Mouse (Mus musculus) gastrocnemius, adult 8-10 months (tissue): ENCODE measurements around the gene Slc25a23. TPM values are rescaled to one million over a fixed set of nuclear protein-coding genes. Genes with fewer than 3 reads are reported as not detected.
A peak's percentile ranks its signal among the peaks of the same experiment; 100 is the strongest.
"Not testable (repeated sequence)": the region's sequence is repeated elsewhere in the genome, so short reads cannot be mapped to it uniquely, and the experiment has no call there.

Source experiments
- DNase-seq, 2 experiments: peaks; one replicate each; pipeline ENCODE4 v3.0.0; 2022; ENCODE audit warnings: low spot score in 2 of 2
- total RNA-seq, 4 experiments: library from RNA; stranded (reverse); gene quantifications; 2 replicates each; pipeline ENCODE4 v1.2.4; 2022

The Slc25a23 gene
- total RNA-seq, 4 experiments from 2014 or later = 28.2 to 32.7 (median 31.3) TPM

DNA sequence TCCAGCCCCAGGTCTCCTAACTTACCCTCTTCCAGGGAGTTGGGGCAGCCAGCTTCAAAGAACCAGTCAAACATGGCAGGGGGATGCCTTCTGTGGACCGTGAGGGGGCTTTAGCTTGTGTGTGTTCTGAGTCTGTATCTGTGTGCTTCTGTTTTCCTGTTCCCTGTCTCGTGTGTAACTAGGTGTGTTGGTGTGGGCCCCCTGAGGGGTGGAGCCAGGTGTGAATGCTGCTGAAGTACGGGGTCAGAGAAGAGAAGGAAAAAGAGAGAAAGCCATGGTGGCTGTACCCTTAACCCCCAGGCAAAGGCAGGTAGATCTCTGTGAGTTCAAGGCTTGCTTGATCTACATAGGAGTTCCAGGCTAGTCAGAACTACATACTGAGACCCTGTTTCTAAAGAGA is 17.3 kb upstream of the Slc25a23 start:
- no peak for DNase-seq

DNA sequence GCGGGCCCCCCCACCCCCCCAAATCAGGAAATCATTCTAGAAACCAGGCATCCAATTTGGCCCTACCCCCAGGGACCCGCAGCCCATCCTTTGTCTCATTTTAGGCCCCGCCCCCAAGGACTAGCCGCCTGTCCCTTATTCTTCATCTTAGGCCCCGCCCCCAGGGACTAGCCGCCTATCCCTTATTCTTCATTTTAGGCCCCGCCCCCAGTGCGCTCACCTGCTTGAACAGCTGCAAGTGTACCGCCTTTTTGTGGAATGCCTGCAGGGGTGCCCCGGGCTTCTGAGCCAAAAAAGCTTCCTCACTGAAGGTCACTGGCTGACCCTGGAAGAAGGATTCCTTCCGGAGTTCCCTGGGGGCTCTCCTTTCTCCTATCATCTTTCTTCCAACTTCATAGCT is 11.0 kb upstream of the Slc25a23 start:
- DNase-seq = no peak

DNA sequence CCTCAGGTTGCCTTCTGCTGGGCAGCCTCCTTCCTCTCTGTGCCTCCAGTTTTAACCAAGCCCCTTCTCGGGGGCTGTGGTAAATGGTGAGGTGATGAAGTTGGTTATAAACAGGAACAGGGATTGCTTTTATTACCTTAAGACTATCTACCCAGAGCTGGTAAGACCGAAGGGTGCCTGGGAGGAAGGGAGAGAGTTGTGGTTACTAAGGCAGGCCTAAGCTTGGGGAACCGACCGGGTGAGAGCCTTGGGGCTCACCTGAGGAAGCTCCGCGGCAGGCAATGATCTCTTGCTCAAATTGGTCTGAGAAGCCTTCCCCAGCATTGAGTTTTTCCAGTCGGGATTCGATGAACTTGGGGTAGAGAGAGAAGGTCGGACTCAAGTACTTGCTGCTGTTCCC is 10.6 kb upstream of the Slc25a23 start:
- no peak for DNase-seq

DNA sequence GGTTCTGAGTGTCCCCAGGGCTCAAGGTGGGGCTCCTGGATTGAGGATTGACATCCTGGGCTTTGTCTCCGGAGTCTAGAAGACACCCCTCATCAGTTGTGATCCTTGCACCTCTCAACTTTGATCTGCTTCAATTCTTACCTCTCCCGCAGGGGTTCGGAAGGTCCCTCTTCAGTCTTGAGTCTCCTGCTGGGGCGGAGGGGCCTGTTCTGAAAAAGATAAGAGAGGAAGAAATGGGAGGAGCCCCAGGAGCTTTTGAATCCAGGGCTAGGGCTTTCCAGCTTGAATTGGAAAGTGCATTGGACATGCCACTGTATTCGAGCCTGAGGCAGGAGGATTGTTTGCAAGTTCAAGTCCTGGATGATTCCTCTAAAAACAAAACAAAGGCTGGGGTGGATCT is 7.2 kb upstream of the Slc25a23 start:
- no peak for DNase-seq

DNA sequence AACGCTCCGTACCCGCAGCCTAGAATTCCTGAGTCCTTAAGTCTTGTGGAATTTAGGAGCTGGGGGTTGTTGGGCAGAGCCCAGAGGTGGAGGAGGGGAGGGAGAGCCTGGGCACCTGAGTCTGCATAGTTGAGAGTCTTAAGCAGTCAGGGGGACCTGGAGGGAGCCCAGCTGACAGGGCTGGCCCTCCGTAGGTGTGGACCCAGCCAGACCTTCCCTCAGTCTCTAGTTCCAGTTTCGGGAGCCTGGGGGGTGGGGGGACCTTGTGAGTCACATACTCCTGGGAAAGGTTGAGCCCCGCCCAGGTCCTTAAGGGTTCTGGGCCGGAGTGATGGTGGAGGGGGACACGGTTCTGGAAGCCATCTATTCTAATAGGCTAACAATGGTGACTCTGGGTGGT is 3.4 kb upstream of the Slc25a23 start:
- DNase-seq = no peak

DNA sequence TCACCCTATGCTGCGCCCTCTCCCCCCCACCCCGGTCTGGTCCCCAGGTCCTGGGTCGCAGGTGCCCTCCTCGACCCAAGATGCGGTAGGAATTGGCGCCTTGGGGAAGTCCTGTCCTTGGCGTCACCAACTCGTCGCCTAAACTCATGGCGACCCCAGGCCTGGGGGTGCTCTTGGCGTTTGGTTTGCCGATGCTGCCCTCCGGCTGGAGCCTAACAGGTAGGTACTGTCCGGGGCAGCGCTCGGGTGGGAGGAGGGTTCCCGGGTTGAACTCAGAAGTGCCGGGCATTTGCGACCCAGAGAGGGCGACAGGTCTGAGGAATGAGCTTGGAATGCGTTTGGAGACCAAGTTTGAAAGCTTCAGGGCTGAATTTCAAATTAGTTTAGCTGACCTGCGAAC is 2.9 kb upstream of the Slc25a23 start:
- no peak for DNase-seq

DNA sequence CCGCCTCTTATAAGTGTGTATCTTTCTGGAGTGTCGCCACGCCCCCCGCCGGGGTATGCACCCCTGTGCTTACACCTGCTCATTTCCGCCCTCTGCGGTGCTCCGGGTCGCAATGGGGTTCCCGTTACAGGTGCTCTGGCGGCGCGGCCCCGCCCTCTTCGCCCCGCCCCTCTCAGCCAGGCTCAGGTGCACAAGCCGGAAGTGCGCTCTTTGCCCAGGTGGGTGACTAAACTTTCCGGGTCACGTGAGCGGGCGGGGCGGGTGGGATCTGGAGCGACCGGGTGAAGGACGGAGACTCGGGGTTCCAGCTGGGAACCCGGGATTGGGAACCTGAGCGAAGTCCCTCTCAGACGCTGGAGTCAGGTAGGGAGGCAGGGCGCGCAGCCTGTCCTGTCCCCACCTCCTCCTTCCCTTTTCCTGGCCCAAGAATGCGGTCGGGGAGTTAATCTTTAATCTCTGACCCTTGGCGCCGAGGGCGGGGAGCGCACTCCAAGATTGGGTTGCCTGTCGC is 2.4 kb upstream of the Slc25a23 start:
- DNase-seq = no peak

DNA sequence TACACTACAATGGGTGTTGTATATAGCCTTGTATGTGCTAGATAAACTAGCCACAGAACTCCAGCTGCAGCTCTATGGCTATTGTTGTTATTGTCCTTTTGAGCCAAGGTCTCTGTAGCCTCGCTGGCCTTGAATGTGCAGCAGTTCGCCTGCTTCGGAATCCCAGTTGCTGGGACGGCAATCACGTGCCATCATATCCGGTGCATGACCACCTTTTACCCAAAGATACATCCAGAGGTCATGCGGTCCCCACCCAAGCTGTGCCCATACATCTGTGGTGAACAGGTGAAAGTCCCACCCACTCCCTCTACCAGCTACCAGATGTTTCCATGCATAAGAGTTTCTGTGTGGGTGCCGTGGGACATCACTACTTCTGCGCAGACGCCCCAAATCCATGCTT is 1.4 kb upstream of the Slc25a23 start:
- DNase-seq = no peak

DNA sequence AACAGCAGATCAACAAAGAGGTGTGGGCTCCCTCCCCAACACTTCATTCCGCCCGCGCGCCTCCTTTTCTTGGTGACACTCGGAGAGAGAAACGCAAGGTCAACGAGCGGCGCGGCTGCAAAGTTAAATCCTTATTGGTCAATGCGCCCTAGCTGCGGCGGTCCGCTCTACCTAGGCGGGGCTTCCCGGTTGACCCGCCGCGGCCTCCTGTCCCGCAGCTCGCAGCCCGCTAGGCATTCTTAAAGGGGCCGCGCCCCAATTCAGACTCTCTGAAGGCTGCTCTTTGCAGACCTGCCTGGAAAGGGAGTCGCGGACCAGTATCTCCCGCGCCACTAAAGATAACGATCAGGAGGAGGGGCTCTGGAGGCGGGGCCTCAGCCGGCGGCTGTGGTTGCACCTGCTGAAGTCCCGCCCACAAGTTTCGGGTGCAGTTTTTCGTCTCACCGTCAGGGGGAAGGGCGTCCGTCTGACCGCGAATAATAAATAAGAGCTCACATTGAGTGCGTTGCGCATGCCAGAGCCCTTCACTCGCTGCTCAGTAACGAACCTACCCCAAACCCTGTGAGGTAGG is 653 bp upstream of the Slc25a23 start:
- DNase-seq = peak; percentile 93

DNA sequence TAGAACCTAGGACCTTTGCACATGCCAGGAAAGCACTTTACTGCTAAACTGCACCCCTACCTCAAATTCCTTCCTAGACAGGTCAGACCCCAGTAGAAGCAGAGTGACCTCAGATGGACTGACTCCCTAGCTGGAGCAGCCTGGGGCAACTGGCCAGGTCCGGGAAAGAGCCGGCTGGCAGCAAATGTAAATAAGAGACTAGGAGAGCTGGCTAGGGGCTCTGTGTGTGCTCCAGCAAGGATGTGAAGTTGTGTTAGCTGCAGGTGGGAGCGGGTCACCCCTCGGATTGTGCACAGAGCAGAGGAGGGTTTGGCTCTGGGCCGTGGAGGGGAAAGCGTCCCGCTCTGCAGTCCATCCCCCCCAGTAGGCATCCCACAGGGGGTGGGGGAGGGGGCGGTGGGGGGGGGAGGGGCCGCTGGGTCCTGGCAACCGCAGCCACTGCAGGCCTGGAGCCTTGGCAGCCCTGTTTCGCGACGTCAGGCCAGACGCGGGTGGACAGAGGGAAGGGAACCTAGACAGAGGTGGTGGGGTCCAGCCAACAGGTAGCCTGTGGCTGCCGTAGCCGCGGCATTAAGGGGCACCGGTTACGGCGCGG is 675 bp downstream of the Slc25a23 start, which contains the start of gene Crb3:
Gene Crb3 (plus strand): TSS at position 215 of the 595 bp plus-strand sequence.
- DNase-seq = peak; percentile 9 to 19

DNA sequence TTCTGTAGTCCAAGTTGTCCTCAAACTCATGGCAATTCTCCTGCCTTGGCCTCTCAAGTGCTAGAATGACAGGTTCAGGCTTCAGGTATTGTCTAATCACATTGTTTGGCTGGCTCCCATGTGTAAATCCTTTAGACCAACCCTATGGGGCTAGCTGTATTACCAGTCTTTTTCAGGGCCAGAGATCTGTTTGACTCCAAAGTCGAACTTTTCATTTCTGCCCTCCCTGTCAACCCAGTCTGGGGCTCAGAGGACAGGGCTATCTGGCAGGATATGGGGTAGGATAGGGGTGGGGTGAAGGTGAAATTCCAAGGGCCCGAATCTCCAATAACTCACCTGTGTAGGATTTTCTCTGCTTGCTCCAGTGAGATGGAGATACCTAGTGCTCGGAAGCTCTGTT is 3.4 kb downstream of the Slc25a23 start:
- DNase-seq = no peak

DNA sequence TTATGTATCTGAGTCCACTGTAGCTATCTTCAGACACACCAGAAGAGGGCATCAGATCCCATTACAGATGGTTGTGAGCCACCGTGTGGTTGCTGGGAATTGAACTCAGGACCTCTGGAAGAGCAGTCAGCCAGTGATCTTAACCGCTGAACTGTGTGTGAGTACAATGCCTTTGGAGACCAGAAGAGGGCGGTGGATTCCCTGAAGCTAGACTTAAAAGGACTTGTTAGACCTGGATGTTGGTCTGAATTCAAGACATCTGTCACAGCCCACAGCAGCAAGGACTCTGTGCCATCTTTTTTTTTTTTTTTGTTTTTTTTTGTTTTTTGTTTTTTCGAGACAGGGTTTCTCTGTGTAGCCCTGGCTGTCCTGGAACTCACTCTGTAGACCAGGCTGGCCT is 8.0 kb downstream of the Slc25a23 start:
- DNase-seq = not testable (repeated sequence)

DNA sequence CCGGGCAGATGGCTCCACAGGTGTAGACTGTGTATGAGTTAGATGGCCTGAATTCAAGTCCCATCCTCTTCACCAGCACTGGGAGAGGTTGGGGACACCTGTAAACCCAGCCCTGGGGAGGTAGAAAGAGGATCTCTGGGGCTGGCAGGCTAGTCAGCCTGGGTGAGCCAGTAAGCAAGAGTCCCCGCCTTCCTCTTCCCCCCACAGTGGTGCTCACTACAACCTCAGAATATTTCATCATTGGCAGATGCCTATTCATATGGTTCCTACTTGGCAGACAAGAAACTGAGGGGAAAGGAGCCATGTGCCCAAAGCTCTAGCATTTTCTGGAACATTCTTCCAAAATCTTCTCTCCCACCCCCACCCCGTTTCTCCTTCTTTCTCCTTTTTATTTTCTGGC is 10.8 kb downstream of the Slc25a23 start:
- DNase-seq = no peak

DNA sequence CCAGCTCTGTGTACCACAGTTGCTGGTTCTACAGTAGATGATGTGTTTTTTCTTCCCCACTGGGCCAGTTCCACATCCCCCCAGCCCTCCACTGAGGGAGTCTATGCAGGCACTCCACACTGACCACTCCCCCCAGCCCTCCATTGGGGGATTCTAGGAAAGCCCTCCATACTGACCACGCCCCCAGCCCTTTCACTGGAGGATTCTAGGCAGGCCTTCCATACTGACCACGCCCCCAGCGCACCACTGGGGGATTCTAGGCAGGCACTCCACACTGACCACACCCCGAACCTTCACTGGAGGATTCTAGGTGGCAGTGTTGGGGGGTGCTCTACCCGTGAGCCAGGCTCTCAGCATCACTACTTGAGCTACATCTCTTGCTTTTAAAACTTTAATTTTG is 12.3 kb downstream of the Slc25a23 start:
- no peak for DNase-seq

DNA sequence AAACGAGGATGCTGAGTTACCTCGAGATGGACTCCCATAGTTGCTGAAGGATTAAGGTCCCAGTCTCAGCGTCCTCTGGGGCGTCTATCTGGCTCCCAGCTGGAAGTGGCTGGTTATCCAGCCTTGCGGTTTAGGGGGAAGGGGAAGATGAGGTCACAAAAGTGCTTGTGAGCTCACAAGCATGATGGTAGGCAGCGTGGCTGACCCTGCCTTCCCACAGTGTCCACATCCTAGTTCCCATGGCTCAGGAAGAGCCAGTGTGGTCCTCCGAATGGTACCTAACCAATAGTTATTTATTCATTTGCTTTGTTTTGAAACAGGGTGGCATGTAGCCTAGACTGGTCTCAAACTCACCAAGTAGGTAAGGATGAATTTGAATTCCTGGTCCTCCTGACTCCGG is 18.1 kb downstream of the Slc25a23 start, which contains the start of gene Slc25a41:
Gene Slc25a41 (minus strand): TSS at position 101 of the 400 bp plus-strand sequence.
- no peak for DNase-seq

DNA sequence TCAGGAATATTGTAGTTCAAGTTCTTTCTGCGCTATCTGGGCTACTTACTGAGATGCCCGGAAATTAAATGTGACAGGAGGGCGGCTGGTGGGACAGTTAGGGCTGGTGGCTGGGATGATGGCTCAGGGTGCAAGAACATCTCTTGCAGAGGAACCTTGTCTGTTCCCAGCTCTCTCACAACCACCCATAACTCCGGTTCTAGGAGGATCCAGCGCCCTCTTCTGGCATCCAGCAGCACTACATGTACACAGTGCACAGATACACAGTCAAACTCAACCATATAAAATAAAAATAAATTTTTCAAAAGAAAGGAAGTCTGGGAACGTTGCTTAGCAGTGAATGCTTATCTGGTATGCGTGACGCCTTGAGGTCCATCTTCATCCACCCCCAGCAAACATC is 20.7 kb downstream of the Slc25a23 start:
- no peak for DNase-seq

DNA sequence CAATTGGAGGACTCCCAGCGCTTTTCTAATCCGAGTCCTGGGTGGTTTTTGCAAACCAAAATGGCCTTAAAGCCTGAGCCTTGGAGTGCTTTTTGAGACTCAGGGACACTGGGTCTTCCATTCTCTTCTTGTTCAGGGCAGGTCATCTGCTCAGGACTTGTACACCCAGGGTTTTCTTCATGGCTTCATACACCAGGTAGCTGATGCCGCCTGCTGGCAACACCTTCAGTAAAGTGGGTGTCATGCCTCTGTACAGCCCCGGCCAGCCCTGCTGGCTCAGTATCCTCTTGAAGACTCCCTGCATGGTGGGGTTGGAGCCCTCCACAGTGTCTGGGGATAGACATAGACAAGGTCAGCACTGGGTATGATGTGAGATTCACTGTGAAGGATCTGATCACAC is 26.8 kb downstream of the Slc25a23 start:
- DNase-seq = no peak

DNA sequence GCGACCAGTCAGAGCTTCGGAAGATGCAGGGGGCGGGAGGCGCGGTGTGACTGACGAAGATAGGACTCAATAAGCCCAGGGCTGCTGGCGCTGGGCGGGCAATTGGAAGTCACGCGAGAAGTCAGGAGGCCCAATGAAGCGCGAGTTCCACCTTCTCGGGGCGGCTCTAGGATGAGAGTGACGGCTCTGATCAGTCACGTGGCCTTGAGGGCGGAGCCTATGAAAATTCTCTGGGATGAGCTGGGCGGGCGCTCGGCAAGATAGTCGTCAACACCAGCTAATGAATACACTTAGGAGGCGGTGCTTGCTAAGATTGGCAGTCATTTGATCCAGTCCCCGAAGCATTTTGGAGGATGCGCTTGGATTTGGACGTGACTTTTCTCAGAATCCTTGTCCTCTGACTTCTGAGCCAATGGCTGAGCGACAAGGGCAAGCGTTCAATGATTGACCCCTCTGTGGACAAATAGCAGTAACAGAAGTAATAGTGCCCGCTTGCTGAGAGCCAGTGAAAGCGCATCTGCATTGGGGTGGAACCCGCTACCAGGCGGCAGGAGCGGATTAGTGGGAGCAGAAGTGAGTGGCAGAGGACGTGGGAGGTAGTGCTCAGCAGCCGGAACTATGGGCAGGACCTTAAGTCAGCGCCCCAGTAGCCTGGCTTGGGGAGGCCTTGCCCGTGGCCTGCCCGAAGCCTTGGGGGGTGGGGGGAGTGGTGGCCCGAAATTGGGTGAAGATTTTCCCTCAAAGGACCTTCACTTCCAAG is 27.8 kb downstream of the Slc25a23 start:
- peak; percentile 100 for DNase-seq

DNA sequence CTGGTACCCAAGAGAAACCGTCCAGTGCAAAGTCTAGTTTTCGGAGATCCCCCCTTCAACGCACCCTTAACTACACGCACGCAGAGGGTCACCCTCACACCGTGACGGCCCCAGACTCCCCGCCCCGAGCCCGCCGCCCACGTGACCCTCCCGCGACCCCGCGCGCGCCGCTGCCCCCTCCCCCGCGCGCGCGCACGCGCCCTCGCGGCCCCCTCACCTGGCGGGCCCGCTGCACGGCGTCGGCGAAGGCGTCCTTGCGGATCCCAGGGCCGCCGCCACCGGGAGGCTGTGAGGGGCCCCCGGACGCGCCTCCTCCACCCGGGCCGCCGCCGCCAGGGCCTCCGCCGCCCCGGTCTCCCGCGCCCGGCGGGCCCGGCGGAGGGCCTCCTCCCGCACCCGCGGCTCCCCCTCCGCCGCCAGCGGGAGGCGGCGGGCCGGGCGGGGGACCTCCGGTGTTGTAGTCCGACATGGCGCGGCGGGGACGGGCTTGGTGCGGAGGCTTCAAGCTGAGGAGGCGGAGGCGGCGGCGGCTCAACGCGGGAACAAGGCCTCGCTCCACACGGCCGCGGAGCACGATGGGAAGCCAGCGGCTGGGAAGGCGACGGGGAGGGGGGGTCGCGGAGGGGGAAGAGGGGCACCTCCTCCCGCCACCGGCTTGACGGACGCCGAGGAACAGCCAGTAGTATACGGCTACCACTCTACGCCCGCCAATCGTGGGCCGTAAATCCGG is 28.6 kb downstream of the Slc25a23 start, which contains the start of gene Khsrp:
Gene Khsrp (minus strand): TSS at position 592 of the 730 bp plus-strand sequence.
- DNase-seq = no peak

DNA sequence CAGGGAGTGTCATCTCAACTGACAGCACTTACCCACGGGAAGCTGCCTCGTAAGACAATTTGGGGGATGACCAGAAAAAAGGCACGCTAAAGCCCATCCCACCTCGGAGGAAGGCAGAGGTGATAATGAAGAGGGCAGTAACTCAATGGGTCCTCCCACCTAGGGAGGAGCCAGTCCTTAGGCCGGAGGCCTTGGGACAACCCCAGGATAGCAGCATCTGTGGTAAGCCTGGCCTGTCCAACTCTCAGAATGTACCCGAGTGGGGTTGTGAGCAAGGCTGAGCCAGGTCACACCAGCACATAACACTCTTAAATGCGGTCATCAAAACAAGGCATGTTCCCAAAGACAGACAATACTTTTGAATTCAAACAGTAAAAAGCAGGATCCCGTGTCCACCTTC is 30.0 kb downstream of the Slc25a23 start:
- DNase-seq = no peak

DNA sequence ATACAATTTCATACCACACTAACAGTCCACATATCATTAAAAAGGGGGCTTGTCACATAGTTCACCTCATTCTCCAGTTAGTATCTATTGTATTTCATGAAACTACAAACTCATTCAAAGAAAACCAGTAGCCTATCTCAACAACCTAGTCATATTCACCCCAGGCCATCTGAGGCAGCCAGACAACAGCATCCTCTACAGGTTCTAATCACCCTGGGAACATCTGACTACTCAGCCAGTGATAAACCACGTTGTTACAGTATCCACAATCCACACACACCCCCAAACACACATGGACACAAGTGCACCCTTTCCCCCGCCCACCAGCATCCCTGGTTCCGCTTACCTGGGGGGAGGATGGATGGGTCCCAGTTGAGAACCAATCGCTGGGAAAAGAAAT is 32.2 kb downstream of the Slc25a23 start:
- no peak for DNase-seq

DNA sequence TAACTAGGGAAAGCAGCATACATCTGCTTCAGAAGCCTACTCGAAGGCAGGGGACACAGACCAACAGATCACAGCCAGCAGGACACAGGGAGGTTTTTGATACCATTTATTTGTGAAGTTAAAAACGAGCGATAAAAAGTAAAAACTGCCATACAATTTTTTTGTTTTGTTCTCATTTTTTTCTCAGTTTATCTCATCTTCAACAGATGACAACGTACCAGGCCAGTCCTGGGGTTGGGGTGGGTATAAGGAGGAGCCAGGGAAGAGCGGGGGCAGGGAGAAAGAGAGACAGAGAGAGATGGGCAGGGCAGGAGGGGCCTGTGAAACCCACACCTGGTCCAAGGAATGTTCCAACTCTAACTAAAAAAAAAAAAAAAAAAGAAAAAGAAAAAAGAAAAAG is 38.7 kb downstream of the Slc25a23 start:
- no peak for DNase-seq
